Mouse (Mus musculus): ENCODE data around the gene Osbpl8.
"Not testable (repeated sequence)": the region's sequence is repeated elsewhere in the genome, so short reads cannot be mapped to it uniquely, and the experiment has no call there.

Gene Osbpl8

GRCm38 (mm10) chr10:111164304-111165218 lies at the start of gene Osbpl8:
Osbpl8 (plus strand) TSS chr10:111164752.
- DNase-seq: peak; percentile 100

DNA sequence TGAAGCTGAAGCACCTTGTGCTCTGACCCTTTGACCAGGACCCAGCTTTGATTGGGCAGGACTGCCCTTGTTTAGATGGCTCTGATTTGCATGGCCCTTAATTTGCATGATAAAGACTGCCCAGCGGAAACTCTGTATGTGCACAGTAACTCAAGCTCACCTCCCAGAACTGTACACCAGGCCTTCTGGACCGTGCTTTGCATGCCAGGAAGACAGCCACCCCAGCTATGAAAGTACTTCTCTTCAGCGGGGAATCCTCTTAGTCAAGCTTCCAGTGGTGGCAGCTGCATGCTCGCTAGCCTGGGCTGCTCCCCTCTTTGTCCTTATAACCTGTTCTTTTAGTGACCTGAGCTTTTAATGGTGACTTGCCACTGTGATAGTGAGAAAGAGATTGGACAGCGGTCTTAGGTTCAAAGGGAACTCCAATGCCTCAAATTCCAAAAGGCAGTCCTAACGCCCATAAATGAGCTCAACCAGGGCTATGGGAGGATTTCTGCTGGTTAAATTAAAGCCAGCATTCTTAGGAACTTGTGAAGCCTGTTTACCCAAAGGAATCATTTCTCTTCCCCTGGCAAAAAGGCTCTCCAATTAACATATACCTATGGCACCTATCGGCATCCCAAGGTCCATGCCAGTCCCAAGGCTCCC lies 47.2 kb upstream of the Osbpl8 start:
- no peak for DNase-seq

- no peak for DNase-seq
Measured at GRCm38 (mm10) chr10:111118292-111118691, 46.3 kb upstream of the Osbpl8 start.

GRCm38 (mm10) chr10:111118991-111119650 lies 45.4 kb upstream of the Osbpl8 start:
- DNase-seq: no peak

DNA sequence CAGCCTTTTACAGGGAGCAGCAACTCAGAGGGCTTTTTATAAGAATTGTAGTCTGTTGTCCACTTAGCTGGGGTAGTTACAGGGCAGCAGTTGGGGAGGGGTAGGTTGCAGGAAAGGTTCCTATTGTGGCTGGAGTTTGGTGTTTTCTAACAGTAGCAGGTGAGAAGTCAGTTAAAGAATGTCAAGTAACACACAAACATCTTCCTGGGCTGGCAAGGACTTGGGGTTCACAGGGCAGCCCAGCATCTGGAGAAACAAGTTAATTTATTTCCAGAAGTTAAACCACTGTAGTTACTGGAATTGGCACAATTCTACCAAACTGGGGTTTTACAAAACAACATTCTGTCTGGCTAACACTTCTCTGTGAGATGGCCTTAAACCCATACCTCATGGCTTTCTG lies 44.8 kb upstream of the Osbpl8 start:
- DNase-seq: no peak

DNA sequence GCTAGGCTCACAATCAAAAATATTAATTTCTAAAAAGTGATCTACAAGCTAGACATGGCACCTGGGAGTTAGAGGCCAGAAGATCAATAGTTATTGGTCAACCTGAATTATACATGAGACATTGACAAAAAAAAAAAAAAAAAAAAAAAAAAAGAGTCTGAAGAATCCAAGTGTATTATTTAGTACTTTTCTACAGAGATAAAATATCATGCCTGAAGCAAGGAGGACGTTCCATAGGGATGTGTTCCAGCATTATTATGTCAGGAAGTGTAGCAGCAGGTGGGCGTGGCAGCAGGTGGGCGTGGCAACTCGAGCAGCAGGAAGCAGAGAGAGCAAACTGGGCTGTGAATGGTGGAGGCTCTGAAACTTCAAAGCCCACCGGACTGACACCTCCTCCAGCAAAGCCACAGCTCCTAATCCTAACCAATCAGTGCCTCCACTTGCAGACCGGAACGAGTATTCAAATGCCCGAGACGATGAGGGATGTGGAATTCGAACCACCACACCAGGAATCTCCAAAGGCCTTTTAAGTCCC lies 41.6 kb upstream of the Osbpl8 start:
- no peak for DNase-seq

DNA sequence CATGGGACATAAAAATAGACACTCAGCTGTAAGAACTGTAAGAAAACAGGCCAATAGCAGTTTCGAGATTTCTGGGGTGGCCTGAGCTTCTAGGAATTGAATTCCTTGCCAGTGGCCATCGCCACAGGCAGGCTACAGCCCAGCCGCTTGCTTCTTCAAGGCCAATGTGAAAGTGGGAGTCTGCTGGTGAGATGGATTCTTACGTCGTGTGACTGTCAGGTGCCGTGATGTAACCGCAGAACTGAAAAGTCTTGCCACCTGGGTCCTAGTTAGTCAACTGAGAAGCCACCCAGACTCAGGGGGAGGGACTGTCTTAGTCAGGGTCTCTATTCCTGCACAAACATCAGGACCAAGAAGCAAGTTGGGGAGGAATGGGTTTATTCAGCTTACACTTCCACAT lies 40.4 kb upstream of the Osbpl8 start:
- DNase-seq: no peak

DNA sequence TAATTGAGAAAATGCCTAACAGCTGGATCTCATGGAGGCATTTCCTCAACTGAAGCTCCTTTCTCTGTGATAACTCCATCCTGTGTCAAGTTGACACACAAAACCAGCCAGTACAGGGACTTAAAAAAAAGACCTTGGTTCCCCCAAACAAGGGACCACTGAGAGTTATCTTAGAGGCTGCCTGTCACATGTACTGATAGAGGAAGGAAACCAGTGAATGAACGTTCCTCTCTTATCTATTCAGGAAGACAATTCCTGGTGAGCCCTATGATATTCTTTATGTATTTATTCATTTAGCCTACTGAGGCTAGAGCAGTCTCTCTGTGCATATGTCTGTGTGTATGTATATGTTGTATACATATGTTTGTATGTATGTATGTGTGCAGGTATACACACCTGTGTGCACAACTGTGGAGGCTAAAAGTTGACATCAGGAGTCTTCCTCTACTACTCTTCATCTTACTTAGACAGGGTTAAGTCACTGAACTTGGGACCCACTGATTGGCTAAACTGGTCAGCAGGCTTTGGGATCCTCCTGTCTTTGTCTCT lies 39.7 kb upstream of the Osbpl8 start:
- DNase-seq: no peak

GRCm38 (mm10) chr10:111127388-111127787 lies 37.2 kb upstream of the Osbpl8 start:
- DNase-seq: no peak

GRCm38 (mm10) chr10:111128493-111128892 lies 36.1 kb upstream of the Osbpl8 start:
- no peak for DNase-seq

- DNase-seq: no peak
Measured at GRCm38 (mm10) chr10:111129867-111130620, 34.5 kb upstream of the Osbpl8 start.

DNA sequence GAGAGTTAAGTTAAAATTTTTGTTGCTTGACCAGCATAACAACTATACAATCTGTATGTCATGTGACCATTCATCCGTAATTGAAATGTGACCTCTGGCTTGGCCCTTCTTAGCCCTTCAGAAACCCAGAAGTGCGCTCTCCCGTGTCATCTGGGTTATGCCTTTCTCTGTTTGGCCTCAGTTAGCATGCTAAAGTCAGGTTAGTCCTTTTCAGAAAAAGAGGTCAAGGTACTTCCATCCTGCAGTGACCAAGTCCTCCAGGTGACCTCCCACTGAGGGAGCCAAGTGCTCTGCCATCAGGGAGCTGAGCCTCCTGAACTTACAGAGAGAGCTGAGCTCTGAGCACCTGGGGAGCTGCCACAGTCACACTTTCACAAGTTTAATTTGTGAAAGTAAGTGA lies 33.7 kb upstream of the Osbpl8 start:
- no peak for DNase-seq

- no peak for DNase-seq
Measured at GRCm38 (mm10) chr10:111133271-111133670, 31.3 kb upstream of the Osbpl8 start.

DNA sequence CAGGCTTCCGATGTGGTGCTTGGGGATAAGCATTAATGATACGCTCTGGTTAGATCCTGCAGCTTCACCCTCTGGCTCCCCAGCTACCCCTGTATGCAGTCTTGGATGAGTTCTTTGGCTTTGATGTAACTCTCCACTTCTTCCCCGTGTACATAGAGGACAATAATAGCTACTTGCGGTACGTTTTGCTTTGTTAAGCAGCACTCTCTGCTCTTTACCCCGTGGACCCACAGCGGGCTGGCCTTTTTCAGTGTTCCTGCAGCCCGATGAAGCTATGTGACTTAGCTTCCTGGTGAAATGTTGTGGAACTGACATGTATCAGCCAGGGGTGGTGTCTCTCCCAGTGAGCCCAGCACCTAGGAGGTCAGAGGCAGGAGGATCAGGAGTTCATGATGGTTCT lies 30.6 kb upstream of the Osbpl8 start:
- DNase-seq: peak in 1 of 2 experiments; percentile 36

DNA sequence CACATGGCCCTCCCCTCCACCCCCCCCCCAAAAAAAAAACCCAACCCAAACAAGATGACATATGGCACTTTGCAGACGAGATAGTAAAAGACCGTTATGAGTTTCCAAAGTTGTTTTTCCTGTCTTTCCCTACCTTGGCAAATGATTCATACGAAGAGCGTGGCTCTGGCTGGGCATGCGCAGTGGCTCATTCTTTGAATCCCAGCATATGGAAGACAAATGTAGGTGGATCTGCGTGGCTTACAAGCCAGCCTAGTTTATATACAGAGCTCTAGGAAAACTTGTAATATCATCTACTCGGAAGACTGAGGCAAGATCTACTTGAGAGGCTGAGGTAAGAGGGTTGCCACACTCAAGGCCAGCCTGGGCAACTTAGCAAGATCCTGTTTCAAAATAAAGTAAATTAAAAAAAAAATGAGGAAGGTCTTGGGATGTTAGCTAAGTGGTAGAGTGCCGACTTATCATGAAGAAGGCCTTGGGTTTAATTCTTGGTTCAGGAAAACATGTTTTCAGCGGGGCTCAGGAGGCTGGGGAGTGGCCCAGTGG lies 30.1 kb upstream of the Osbpl8 start:
- DNase-seq: no peak

DNA sequence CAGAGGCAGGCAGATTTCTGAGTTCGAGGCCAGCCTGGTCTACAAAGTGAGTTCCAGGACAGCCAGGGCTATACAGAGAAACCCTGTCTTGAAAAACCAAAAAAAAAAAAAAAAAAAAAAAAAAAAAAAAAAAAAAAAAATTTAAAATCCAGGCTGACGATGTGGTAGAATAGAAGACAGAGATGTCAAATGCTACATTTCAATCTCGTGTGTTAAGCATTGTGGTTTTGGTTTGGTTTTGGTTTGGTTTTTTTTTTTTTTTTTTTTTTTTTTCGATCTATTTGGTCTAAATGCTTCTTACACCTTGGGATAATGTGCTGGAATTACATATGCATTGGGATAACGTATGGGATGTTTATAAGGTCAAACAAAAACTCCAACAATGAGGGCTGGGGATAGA lies 28.2 kb upstream of the Osbpl8 start:
- not testable (repeated sequence) for DNase-seq

DNA sequence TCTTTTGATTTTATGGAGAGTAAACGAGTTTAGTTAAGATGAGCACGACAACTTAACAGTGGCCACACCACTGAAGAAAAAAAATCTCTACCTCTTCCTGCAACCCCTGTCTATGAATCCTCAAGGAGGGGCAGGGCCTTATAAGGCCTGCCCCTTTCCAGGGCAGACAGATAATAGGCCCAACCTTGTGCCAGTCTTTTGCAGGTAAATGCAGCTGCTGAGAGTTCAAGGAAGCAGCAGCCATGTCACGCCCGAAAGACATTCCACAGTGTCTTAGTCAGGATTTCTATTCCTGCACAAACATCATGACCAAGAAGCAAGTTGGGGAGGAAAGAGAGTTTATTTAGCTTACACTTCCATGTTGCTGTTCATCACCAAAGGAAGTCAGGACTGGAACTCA lies 26.6 kb upstream of the Osbpl8 start:
- DNase-seq: no peak

GRCm38 (mm10) chr10:111139170-111139569 lies 25.4 kb upstream of the Osbpl8 start:
- DNase-seq: no peak

GRCm38 (mm10) chr10:111139881-111140280 lies 24.7 kb upstream of the Osbpl8 start:
- DNase-seq: no peak

DNA sequence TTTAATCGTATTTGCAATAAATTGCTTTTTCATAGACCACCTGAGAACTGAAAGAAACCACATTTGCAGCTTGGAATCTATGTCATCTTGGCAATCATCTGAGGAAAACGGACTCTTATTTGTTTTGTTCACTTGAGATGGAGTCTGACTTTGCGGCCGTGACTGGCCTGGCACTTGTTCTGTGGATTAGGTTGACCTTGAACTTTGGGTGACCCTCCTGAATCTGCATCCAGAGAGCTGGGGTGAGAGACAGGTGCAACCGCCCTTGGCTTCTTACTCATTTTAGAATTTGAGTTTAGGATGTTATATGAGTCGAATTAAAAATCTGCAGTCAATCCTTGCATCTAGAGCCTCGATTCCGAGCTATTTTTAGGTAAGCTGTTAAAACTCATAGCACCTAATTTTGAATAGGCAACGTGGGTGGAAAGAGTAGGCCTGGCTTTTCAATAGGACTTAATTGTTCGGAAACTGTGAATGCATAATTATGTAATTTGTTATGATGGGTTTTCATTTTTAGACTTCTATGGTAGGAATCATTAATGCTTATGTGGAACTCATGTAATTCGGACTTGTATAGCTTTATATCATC lies 20.1 kb upstream of the Osbpl8 start:
- no peak for DNase-seq

GRCm38 (mm10) chr10:111149761-111150160 lies 14.8 kb upstream of the Osbpl8 start:
- DNase-seq: no peak

DNA sequence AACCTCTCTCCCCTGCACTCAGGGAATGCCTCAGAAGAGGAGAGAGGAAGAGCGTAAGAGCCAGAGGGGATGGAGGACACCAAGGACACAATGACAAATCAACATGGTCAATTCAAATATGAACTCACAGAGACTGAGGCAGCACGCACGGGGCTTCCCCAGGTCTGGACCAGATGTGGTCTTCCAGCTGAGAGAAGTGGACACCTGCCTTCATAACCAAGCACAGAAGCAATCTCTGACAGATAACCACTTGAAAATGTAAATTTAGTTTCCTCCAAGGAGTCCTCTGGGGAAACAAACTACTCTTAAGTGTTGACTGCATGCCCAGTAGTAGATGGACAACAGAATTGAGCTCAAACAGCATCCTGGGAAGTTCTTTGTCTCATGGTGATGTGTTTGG lies 9.5 kb upstream of the Osbpl8 start:
- no peak for DNase-seq

Data from kidney, postnatal 4 days (tissue).